Mouse (Mus musculus) lung, postnatal 4 days (tissue): ENCODE data around the gene Igfbp6.

ENCODE experiments used
- DNase-seq, 2 experiments: peaks; one replicate each; pipeline ENCODE4 v3.0.0; 2021

Gene Igfbp6

DNA sequence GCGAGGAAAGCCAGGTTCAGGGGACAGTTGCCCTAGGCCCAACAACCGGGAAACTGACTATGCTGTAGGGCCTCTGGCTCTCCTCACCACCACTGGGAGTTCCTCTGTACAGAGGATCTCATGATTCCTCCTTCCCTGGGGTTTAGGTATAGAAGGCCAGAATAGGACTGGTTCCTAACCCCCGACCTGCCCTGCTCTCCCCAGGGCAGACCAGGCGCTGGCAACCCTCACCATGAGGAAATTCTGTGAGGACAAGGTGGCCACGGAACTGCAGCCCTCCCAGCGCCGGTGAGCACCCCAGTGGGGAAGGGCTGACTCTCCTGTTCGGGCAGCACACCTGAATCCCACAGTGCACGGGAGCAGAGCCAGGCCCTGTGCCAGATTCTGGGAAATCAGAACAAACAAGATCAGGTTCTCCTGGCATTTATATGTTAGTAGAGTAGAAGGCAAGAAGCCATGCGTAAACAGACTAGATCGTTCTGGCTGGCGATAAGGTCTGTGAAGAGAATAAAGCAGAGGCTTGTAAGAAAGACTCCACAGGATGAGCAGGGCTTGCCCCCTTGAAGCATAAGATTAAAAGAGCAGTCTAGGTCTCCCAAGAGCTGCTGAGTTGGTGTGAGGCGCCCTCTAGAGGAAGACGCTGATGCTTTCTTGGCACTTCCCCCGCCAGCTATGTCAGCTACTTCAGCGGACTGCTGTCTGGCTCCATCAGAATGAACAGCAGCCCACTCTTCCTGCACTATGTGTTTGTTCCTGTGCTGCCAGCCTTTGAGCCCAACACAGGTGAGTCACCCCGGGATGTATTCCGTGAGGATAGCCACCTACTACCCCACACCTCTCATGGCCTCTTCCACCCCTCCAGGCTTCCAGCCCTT lies 35.3 kb upstream of the Igfbp6 start:
- DNase-seq: peak; percentile 87 to 90

DNA sequence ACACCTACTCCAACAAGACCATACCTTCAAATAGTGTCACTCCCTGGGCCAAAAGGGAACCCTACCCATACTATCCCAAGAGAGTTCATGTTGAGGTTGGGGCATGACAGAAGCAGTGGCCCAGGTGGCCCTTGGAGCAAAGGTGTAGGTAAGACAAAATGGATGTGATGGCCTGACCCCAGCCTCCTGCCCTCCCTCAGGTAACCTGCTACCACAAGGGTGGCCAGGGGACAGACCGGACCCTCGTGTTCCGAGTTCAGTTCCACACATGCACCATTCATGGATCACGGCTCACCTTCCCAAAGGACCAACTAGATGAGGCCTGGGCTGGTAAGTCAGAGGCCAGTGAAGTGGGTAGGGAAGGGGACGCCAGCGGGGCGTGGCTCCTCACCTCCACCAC lies 33.9 kb upstream of the Igfbp6 start:
- DNase-seq: no peak

DNA sequence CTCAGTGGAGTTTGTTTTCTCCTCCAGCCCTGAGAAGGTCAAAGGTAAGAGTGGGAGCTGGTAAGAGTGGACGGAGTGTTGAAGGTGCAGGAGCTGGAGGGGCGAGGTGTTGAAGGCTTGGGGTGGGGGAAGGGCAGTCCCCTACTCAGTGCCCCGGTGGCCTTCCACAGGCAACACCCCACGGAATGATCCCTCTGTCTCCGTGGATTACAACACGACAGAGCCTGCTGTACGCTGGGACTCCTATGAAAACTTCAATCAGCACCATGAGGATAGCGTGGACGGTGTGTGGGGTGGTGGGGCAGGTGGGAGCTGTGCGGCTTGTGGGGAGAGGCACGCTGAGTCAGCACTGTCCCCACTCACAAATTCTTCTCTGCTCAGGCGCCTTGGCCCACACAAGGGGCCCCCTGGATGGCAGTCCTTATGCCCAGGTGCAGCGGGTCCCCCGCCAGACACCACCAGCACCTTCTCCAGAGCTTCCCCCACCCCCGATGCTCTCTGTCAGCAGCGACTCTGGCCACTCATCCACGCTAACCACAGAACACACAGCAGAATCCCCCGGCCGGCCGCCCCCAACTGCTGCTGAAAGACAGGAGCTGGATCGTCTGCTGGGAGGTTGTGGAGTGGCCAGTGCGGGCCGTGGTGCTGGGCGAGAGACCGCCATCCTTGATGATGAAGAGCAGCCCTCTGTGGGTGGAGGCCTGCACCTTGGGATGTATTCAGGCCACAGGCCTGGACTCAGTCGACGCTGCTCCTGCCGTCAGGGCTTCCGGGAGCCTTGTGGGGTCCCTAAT lies 33.3 kb upstream of the Igfbp6 start:
- no peak for DNase-seq

- no peak for DNase-seq
These were observed 32.7 kb upstream of the Igfbp6 start for GRCm38 (mm10) chr15:102111495-102111829.

- no peak for DNase-seq
These were observed 32.0 kb upstream of the Igfbp6 start for GRCm38 (mm10) chr15:102112181-102112580.

DNA sequence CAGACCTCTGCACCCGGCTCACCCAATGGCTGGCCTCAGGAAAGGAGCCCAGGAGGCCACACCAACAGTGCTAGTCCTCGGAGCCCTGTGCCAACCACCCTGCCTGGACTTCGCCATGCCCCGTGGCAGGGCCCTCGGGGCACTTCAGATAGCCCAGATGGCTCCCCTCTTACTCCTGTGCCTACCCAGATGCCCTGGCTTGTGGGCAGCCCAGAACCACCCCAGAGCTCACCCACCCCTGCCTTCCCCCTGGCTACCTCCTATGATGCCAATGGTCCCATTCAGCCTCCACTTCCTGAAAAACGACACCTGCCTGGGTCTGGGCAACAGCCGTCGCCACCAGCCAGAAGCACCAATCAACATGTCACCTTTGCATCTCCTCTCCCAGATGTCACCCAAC lies 31.3 kb upstream of the Igfbp6 start:
- DNase-seq: no peak

GRCm38 (mm10) chr15:102113674-102114073 lies 30.5 kb upstream of the Igfbp6 start:
- DNase-seq: no peak

GRCm38 (mm10) chr15:102114651-102115260 lies 29.4 kb upstream of the Igfbp6 start:
- no peak for DNase-seq

DNA sequence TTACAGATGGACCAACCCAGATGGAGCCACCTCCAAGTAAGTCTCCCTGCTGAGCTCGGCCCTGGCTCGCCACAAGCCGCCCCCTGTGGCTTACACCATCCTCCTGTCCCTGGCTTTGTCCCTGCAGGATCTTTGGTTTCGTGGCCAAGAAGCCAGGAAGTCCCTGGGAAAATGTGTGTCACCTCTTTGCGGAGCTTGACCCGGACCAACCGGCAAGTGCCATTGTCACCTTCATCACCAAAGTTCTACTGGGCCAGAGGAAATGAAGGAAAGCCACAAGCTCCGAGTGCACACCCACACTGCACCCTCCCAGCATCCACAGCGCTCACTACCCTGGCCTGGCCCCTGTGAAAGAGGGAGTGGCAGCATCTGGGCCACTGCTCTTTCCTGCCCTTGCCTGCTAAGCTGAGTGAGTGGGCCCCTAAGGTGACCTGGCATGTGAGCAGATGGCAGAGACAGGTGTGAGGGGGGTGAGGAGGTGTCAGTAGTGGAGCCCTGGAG lies 28.4 kb upstream of the Igfbp6 start:
- no peak for DNase-seq

- no peak for DNase-seq
These were observed 27.3 kb upstream of the Igfbp6 start for GRCm38 (mm10) chr15:102116753-102117415.

DNA sequence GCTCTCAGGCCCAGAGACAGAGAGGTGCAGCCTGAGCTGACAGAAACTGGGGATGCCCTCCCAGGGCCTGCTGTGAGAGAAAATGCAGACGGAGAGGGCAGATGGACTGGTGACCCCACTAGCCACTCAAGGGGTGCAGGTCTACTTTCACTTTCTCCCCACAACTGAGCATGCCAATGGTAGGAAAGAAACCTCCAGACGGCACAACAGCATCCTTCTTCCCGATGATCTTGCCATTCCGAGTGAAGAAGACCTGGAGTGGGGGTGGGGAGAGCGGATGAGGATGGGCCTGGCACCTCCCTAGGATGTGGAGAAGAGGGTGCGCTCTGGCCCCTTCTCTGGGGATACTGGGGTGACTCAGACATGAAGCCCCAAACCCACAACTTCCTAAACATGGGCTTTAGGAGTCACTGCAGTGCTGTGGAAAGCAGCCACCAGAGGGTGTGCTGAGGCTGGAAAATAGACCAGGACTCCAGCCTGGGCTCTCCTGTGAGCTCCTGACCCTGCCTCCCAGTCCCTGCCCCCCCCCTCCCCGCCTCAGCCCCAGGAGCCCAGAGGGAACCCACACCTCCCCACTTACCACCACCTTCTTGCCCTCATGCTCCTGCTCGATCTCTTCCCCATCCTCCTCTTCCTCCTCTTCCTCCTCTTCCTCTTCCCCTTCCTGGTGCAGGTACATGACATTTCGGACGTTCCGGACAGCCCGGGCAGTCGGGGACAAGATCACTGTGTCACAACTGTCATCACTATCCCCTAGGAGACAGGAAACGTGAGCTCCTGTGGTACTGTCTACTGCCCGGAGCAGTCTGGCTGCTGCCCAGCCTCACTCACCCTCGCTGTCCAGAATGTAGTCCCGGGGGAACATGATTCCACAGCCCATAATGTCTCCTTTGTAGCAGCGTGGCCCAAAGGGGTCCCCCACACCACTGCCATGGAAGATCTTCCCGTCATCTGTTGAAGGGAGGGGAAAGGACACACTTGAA lies 26.4 kb upstream of the Igfbp6 start:
- DNase-seq: peak; percentile 49 to 50

GRCm38 (mm10) chr15:102118591-102118990 lies 25.6 kb upstream of the Igfbp6 start:
- DNase-seq: no peak

DNA sequence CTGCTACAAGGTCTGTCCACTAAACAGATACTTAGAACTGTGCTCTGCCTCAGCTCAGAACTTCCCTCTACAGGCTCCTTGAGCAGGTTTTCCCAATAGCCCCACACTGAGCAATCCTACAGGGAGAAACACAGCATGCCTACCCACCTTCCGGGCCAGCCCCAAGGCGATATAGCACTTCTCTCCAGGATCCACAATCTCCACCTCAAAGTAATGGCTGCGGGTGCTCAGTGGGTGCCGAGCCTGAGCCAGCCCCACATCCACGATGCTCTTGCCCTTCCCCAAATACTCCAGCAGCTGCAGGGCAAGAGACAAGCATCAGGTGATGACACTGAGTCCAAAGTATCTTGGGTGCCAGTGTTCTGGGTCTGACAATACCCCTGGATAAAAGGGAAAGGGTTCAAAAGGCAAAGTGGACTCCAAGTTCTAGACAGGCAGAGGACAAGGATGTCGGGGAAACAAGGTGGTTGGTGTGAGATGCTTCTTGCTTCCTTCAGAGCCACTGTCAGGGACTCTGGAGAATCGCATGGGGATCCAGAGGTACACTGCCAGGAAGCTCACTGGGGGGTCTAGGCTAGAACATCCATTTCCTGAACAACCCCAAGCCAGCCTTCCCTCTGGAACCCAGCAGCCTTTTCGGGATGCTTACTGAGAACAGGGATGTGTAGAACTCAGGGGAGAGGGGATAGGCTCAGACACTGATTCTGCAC lies 24.9 kb upstream of the Igfbp6 start:
- no peak for DNase-seq

GRCm38 (mm10) chr15:102119831-102120170 lies 24.4 kb upstream of the Igfbp6 start:
- DNase-seq: no peak

DNA sequence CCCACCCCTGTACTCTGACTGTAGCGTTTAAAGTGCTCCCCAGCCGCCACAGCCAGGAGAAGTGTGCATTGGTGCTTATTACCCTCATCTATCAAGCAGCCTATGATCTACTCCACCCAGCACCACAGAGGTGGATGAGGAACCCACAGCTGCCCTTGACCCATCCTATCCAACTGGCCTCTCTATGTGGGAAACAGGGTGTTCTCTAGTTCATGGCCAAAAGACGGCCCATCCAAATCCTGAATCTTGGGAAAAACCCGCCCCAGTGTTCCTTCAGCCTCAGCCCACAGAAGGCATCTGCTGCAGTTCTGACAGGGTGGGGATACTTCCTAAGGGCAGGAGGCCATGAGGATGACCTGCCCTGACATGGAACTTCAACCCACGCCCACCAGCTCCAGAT lies 23.6 kb upstream of the Igfbp6 start:
- DNase-seq: no peak

DNA sequence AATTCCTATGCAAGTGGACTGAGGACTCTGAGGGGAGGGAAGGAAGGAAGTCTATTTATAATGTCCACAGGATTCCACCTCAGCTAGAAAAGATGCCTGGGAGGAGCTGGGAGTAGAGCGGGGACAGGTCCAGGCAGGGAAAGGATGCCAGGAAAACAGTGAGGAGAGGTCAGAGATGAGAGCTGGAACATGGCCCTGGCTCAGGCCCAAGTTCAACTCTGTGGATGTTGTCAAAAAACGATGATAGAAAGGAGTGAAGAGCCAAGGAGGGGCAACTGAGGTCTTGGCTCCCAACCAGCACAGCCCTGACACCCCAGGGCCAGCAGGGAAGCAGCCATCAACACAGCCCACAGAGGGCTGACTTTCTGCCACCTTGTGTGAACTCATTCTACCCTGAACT lies 17.9 kb upstream of the Igfbp6 start:
- peak; percentile 34 to 66 for DNase-seq

DNA sequence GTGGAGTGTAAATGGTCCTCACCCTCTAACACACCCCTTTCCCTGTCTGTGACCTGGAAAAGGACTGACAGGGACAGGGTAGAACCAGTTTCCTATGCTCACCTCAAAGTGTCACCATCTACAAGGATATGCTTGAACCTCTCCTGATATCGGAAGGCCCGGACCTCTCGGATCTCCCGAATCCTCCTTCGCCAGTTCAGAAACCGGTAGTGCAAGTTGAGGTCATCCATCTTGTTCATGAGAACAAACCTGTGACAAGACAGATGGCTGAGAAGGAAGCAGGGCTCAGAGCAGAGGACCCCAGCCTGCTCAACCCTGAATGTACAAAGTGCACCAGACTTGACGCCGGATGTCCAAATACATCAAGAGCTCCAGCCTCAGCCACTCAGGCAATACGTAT lies 10.8 kb upstream of the Igfbp6 start:
- DNase-seq: no peak

GRCm38 (mm10) chr15:102134709-102135108 lies 9.5 kb upstream of the Igfbp6 start:
- DNase-seq: no peak

DNA sequence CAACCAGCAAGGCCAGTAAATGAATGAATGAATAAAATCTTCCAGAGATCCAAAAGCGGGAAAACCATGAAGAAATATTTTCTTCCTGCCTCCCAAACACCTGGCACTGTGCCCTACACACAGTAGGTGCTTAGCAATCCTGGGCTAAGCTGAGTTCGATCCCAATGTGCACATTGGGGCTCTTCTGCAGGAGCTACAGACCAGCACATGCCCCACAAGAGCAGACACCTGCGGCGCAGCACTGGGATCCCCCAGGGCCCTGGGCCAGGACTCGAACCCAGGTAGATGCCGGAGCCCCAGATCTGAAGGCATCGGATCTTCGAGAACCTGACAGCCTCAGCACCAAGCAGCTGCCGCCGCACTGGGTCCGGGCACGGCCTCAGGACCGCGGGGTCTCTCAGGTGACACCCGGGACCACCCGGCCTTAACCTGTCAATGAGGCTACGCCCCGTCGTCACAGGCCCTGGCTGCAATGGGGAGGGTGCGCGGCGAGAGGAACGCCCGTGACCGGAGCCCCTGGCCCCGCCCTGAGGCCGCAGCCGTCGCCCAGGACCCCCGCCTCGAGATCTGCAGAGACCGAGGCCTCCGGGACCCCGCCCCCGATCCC lies 8.5 kb upstream of the Igfbp6 start:
- no peak for DNase-seq

DNA sequence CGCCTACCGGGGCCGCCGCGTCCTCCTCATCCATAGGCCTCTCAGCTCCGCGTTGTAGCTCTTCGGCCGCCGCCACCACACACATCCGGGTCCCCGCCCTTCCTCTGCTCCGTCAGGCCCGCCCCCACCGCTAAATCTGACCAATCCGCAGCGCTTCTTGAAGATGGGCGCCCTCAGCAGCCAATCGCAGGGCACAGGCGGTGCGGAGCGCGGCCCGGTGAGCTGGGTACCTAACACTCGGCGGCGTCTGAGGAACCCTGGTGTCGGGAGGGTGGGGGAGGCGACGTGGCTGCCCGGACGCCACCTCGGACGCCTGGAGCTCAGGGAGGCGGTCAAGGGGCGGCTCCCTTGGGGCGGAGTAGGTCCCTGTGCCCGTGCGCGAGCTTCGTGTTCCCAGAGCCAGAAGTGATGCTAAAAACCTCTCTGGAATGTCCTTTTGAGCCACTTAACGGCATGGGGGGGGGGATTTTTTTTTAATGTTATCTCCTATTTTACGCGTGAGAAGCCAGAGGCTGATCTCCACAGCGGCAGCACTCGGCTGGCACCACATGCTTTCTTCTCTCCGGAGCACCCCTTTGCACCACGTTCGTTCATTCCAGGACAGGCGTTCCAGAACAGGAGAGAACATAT lies 7.9 kb upstream of the Igfbp6 start, which contains the start of gene Spryd3:
TSS of gene Spryd3 (minus strand) at position 106 of the 630 bp plus-strand sequence.
- DNase-seq: peak; percentile 98 to 99
